Mouse (Mus musculus) spleen, postnatal 14 days (tissue): Measurements from ENCODE around the gene Dlg2.

Experiments used
- DNase-seq, 2 experiments: peaks; one replicate each; pipeline ENCODE4 v3.0.0; 2021 to 2022; ENCODE audit warnings: low spot score in 2 of 2

Gene Dlg2

GRCm38 (mm10) chr7:92275353-92275752, 1798.9 kb downstream of the Dlg2 start:
- DNase-seq, result no peak

- DNase-seq, result no peak
These were observed 1801.2 kb downstream of the Dlg2 start for GRCm38 (mm10) chr7:92277629-92278028.

- no peak for DNase-seq
These were observed 1804.5 kb downstream of the Dlg2 start for GRCm38 (mm10) chr7:92280925-92281324.

GRCm38 (mm10) chr7:92287058-92287457, 1810.6 kb downstream of the Dlg2 start:
- DNase-seq, result no peak

GRCm38 (mm10) chr7:92288814-92289213, 1812.3 kb downstream of the Dlg2 start:
- no peak for DNase-seq

GRCm38 (mm10) chr7:92292918-92293518, 1816.5 kb downstream of the Dlg2 start:
- no peak for DNase-seq

GRCm38 (mm10) chr7:92301046-92301445, 1824.6 kb downstream of the Dlg2 start:
- no peak for DNase-seq

GRCm38 (mm10) chr7:92307634-92308033, 1831.2 kb downstream of the Dlg2 start:
- no peak for DNase-seq

GRCm38 (mm10) chr7:92308168-92308567, 1831.7 kb downstream of the Dlg2 start:
- DNase-seq, result no peak

GRCm38 (mm10) chr7:92316389-92316788, 1839.9 kb downstream of the Dlg2 start:
- no peak for DNase-seq

GRCm38 (mm10) chr7:92319469-92319868, 1843.0 kb downstream of the Dlg2 start:
- no peak for DNase-seq

- DNase-seq, result no peak
These were observed 1843.7 kb downstream of the Dlg2 start for GRCm38 (mm10) chr7:92320181-92320580.

- DNase-seq, result no peak
These were observed 1845.3 kb downstream of the Dlg2 start for GRCm38 (mm10) chr7:92321786-92322185.

GRCm38 (mm10) chr7:92322342-92323069, 1846.0 kb downstream of the Dlg2 start:
- DNase-seq, result no peak

- no peak for DNase-seq
These were observed 1847.2 kb downstream of the Dlg2 start for GRCm38 (mm10) chr7:92323710-92324109.

- DNase-seq, result no peak
These were observed 1850.9 kb downstream of the Dlg2 start for GRCm38 (mm10) chr7:92327343-92327896.

- no peak for DNase-seq
These were observed 1856.9 kb downstream of the Dlg2 start for GRCm38 (mm10) chr7:92333220-92333898.

GRCm38 (mm10) chr7:92356542-92356941, 1880.1 kb downstream of the Dlg2 start:
- no peak for DNase-seq

- no peak for DNase-seq
These were observed 1886.9 kb downstream of the Dlg2 start for GRCm38 (mm10) chr7:92363386-92363785.

- DNase-seq, result no peak
These were observed 1887.3 kb downstream of the Dlg2 start for GRCm38 (mm10) chr7:92363800-92364199.

- no peak for DNase-seq
These were observed 1890.6 kb downstream of the Dlg2 start for GRCm38 (mm10) chr7:92367111-92367510.

GRCm38 (mm10) chr7:92370521-92370920, 1894.0 kb downstream of the Dlg2 start:
- DNase-seq, result no peak

- no peak for DNase-seq
These were observed 1895.2 kb downstream of the Dlg2 start for GRCm38 (mm10) chr7:92371638-92372037.
